Mouse (Mus musculus): ENCODE measurements around the gene Trio.
"Not testable (repeated sequence)": the region's sequence is repeated elsewhere in the genome, so short reads cannot be mapped to it uniquely, and the experiment has no call there.

The Trio gene

GRCm38 (mm10) chr15:27723746-27724145 lies 301.9 kb downstream of the Trio start:
- DNase-seq (ENCODE audit: low read depth, low spot score) = no peak

- DNase-seq (ENCODE audit: low read depth, low spot score) = not testable (repeated sequence)
Observed at GRCm38 (mm10) chr15:27720297-27720696, 305.4 kb downstream of the Trio start.

- DNase-seq (ENCODE audit: low read depth, low spot score) = no peak
Observed at GRCm38 (mm10) chr15:27718668-27719067, 307.0 kb downstream of the Trio start.

GRCm38 (mm10) chr15:27715331-27715730 lies 310.3 kb downstream of the Trio start:
- peak; percentile 74 for DNase-seq (ENCODE audit: low read depth, low spot score)

- no peak for DNase-seq (ENCODE audit: low read depth, low spot score)
Observed at GRCm38 (mm10) chr15:27710698-27711097, 314.9 kb downstream of the Trio start.

GRCm38 (mm10) chr15:27708968-27709612 lies 316.6 kb downstream of the Trio start:
- DNase-seq (ENCODE audit: low read depth, low spot score) = no peak

GRCm38 (mm10) chr15:27708499-27708898 lies 317.1 kb downstream of the Trio start:
- DNase-seq (ENCODE audit: low read depth, low spot score) = no peak

- no peak for DNase-seq (ENCODE audit: low read depth, low spot score)
Observed at GRCm38 (mm10) chr15:27702972-27703313, 322.7 kb downstream of the Trio start.

GRCm38 (mm10) chr15:27702031-27702971 lies 323.3 kb downstream of the Trio start:
- DNase-seq (ENCODE audit: low read depth, low spot score) = peak; percentile 57

- DNase-seq (ENCODE audit: low read depth, low spot score) = no peak
Observed at GRCm38 (mm10) chr15:27697632-27698031, 328.0 kb downstream of the Trio start.

GRCm38 (mm10) chr15:27693235-27693634 lies 332.4 kb downstream of the Trio start:
- no peak for DNase-seq (ENCODE audit: low read depth, low spot score)

- no peak for DNase-seq (ENCODE audit: low read depth, low spot score)
Observed at GRCm38 (mm10) chr15:27692161-27692560, 333.5 kb downstream of the Trio start.

GRCm38 (mm10) chr15:27691213-27691612 lies 334.4 kb downstream of the Trio start:
- DNase-seq (ENCODE audit: low read depth, low spot score) = no peak

GRCm38 (mm10) chr15:27688041-27688651 lies 337.5 kb downstream of the Trio start:
- no peak for DNase-seq (ENCODE audit: low read depth, low spot score)

GRCm38 (mm10) chr15:27684813-27685212 lies 340.8 kb downstream of the Trio start:
- DNase-seq (ENCODE audit: low read depth, low spot score) = no peak

GRCm38 (mm10) chr15:27683206-27683605 lies 342.4 kb downstream of the Trio start:
- no peak for DNase-seq (ENCODE audit: low read depth, low spot score)

- no peak for DNase-seq (ENCODE audit: low read depth, low spot score)
Observed at GRCm38 (mm10) chr15:27682619-27683018, 343.0 kb downstream of the Trio start.

GRCm38 (mm10) chr15:27681419-27682187 lies 344.0 kb downstream of the Trio start, which contains the start of gene Otulinl:
Gene Otulinl (minus strand): TSS chr15:27681579.
- peak; percentile 96 for DNase-seq (ENCODE audit: low read depth, low spot score)

- DNase-seq (ENCODE audit: low read depth, low spot score) = peak; percentile 73
Observed at GRCm38 (mm10) chr15:27680997-27681396, 344.7 kb downstream of the Trio start.

Measured in CD4-positive helper T cell, adult 2 months (primary cell).